Mouse (Mus musculus): ENCODE data around the gene Enox2.

The Enox2 gene

DNA sequence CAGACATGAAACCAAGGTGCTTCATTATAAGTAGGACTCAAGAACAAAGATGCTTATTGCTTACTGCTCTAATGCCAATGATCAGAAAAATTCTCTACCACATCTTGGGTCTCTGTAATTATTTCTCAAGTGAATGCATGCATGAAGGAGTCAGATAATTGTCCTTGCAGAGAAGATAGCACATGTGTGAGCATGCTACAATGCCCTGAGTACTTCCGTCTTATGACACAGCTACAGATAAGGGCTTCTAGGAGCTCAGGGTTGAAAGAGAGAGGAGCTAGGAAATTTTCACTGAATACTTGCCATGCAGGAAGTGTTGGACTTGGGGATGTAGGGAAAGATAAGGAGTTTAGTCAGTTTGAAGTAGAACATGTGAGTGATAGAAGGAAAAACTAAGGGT, 285.2 kb downstream of the Enox2 start:
- DNase-seq (ENCODE audit: low spot score): no peak

- DNase-seq (ENCODE audit: low spot score): no peak
Observed at GRCm38 (mm10) chrX:48985653-48986052, 302.4 kb downstream of the Enox2 start.

GRCm38 (mm10) chrX:48984451-48984850, 303.6 kb downstream of the Enox2 start:
- no peak for DNase-seq (ENCODE audit: low spot score)
